In genomic region chr6:29693953-29694352, GRCm38 (mm10) we compare ENCODE assay signal across 8 mouse cellular contexts. TPM values are rescaled to one million over a fixed set of nuclear protein-coding genes. Genes with fewer than 3 reads are reported as not detected.
DNase-seq lines count a peak whose midpoint lies in the region; ATAC-seq and TF ChIP-seq lines count a peak whose summit lies in the region.

Gene Tspan33 (plus strand): TSS chr6:29694222.

- peak; percentile 99 for ATAC-seq in forebrain, postnatal 0 days
- peak; percentile 99 for ATAC-seq in lung, embryonic 14.5 days (ENCODE audit: insufficient read depth)
- ATAC-seq in neutrophil, adult 5-6 weeks (ENCODE audit: extremely low read depth, insufficient number of reproducible peaks, low FRiP score, poor library complexity, severe bottlenecking) = peak; percentile 79

- TF ChIP-seq CTCF in cerebellum, adult 2 months (IDR thresholded peaks at IDR 0.05; ENCODE audit: borderline replicate concordance, insufficient read depth, low read depth, low read length) = no peak
- TF ChIP-seq CTCF in forebrain, postnatal 0 days (IDR thresholded peaks at IDR 0.05; ENCODE audit: low read depth) = no peak
- no peak for TF ChIP-seq CTCF in lung, embryonic 14.5 days (IDR thresholded peaks at IDR 0.05; ENCODE audit: low read depth)

- H3K9ac ChIP-seq in forebrain, postnatal 0 days = peak within 1 kb of the TSS; percentile 63
- H3K9ac ChIP-seq in lung, embryonic 14.5 days = peak within 1 kb of the TSS; percentile 69

- no peaks in the 10 kb centered on the region for H3K27me3 ChIP-seq in cerebellum, adult 2 months (ENCODE audit: control insufficient read depth, insufficient read depth, low read length)
- peaks cover 6% of the 10 kb centered on the region; the same call in 1 of the 2 replicates for H3K27me3 ChIP-seq in forebrain, postnatal 0 days (ENCODE audit: insufficient read depth, low read length)
- H3K27me3 ChIP-seq in lung, embryonic 14.5 days (ENCODE audit: insufficient read depth, low read length) = peaks cover 36% of the 10 kb centered on the region

- WGBS in cerebellum, adult 2 months = 0% methylated on average over 40 of the region's 41 CpGs
- WGBS in forebrain, postnatal 0 days = under 1% methylated on average over 28 of the region's 41 CpGs
- under 1% methylated on average over 41 of the region's 41 CpGs for WGBS in lung, embryonic 14.5 days

- peak; percentile 46 for TF ChIP-seq POLR2A in cerebellum, adult 2 months (IDR thresholded peaks at IDR 0.05; ENCODE audit: borderline replicate concordance, insufficient read depth, low read length)

- peaks cover 17% of the 10 kb centered on the region for H3K4me1 ChIP-seq in cerebellum, adult 2 months (ENCODE audit: control insufficient read depth, insufficient read depth, low read length)
- 0 out of 2 replicates have a peak, but pooled peaks cover 6% of the 10 kb centered on the region for H3K4me1 ChIP-seq in forebrain, postnatal 0 days (ENCODE audit: insufficient read depth)
- no peaks in the 10 kb centered on the region for H3K4me1 ChIP-seq in lung, embryonic 14.5 days (ENCODE audit: insufficient read depth)

- 0 out of 2 replicates have a peak within 1 kb of the TSS, but pooled peaks have one; percentile 3 for H3K27ac ChIP-seq in cerebellum, adult 2 months (ENCODE audit: insufficient read depth, low read length)
- no peak within 1 kb of the TSS for H3K27ac ChIP-seq in forebrain, postnatal 0 days (ENCODE audit: low read depth, low read length)
- H3K27ac ChIP-seq in lung, embryonic 14.5 days (ENCODE audit: low read depth) = no peak within 1 kb of the TSS

- H3K4me2 ChIP-seq in forebrain, postnatal 0 days (ENCODE audit: low read depth) = peak within 1 kb of the TSS; percentile 99
- peak within 1 kb of the TSS; percentile 99 for H3K4me2 ChIP-seq in lung, embryonic 14.5 days

- DNase-seq in MEL-GATA-1-ER (ENCODE audit: extremely low read depth, low read depth) = peak; percentile 60
- DNase-seq in cerebellum, adult 2 months = peak; percentile 94 to 96
- peak; percentile 90 for DNase-seq in forebrain, postnatal 0 days
- peak; percentile 93 for DNase-seq in heart, postnatal 4 days
- peak; percentile 87 to 90 for DNase-seq in layer of hippocampus, adult 8-10 months (ENCODE audit: low spot score in 2 of 2)
- peak; percentile 95 for DNase-seq in lung, embryonic 14.5 days
- DNase-seq in testis, postnatal 14 days (ENCODE audit: low spot score) = peak; percentile 94

- H3K4me3 ChIP-seq in cerebellum, adult 2 months (replicated peaks; ENCODE audit: insufficient read depth, low read depth, low read length) = peak within 1 kb of the TSS; percentile 75
- H3K4me3 ChIP-seq in forebrain, postnatal 0 days (ENCODE audit: low read depth, low read length) = peak within 1 kb of the TSS; percentile 82
- H3K4me3 ChIP-seq in lung, embryonic 14.5 days (ENCODE audit: low read depth, low read length) = peak within 1 kb of the TSS; percentile 68

- H3K36me3 ChIP-seq in forebrain, postnatal 0 days (ENCODE audit: insufficient read depth) = no peaks in the 10 kb centered on the region
- H3K36me3 ChIP-seq in lung, embryonic 14.5 days (ENCODE audit: insufficient read depth) = no peaks in the 10 kb centered on the region

- no peaks in the 10 kb centered on the region for H3K9me3 ChIP-seq in forebrain, postnatal 0 days (ENCODE audit: low read length)
- H3K9me3 ChIP-seq in lung, embryonic 14.5 days (ENCODE audit: low read depth, low read length) = no peaks in the 10 kb centered on the region

RNA-seq across cellular contexts. Expression of gene Tspan33, which starts in this region (rescaled TPM):
- polyA plus RNA-seq in cerebellum, adult 2 months (2012; rRNA removed) = 27.2 and 27.9 TPM in 2 replicates
- 7.6 and 12.5 TPM in 2 replicates for total RNA-seq in forebrain, postnatal 0 days (2014; rRNA removed)
- polyA plus RNA-seq in forebrain, postnatal 0 days (2015; fragmentation: Nextera tagmentation; extraction: Ambion mirVana) = 6.8 and 9.4 TPM in 2 replicates
- total RNA-seq in heart, postnatal 4 days (2021) = 1 to 10 TPM in 1 of 2 experiments, under 1 TPM in 1; 0.93 to 1.4 TPM
- 10 to 100 TPM; 28.4 to 37.6 (median 33.5) TPM for total RNA-seq in layer of hippocampus, adult 8-10 months (2022)
- 2.0 and 2.1 TPM in 2 replicates for polyA plus RNA-seq in lung, embryonic 14.5 days (2014; fragmentation: Nextera tagmentation; extraction: Ambion mirVana)
- 2.0 and 2.2 TPM in 2 replicates for total RNA-seq in neutrophil, adult 5-6 weeks (2017)
